Mouse (Mus musculus) MEL (cell line): ENCODE data around the gene Tmem236.

ENCODE experiments used
- CHD2 ChIP-seq: IDR thresholded peaks from 2 replicates; pipeline ENCODE4 v1.6.1; 2011; ENCODE audit warnings: low read length, improper control_type of control experiment
- CTCF ChIP-seq, 3 experiments: IDR thresholded peaks in 2 of 3; conservative IDR thresholded peaks in 1 of 3; 2 replicates each; pipeline ENCODE4 v1.5.1; 2011 to 2012; ENCODE audit warnings: low read length in 3 of 3, low read depth in 2 of 3, mild to moderate bottlenecking in 2 of 3, improper control_type of control experiment in 1 of 3, inconsistent platforms in 1 of 3, mixed read lengths in 1 of 3, moderate library complexity in 1 of 3; ENCODE audit not compliant: control insufficient read depth in 1 of 3, insufficient read depth in 1 of 3, poor library complexity in 1 of 3, severe bottlenecking in 1 of 3
- TAL1 ChIP-seq: IDR thresholded peaks from 2 replicates; pipeline ENCODE4 v1.6.1; 2012; ENCODE audit warnings: mild to moderate bottlenecking, inconsistent platforms, low read length, moderate library complexity, mixed read lengths
- TBP ChIP-seq: IDR thresholded peaks from 2 replicates; pipeline ENCODE4 v1.8.0; 2011; ENCODE audit warnings: low read depth, low read length, improper control_type of control experiment

DNA sequence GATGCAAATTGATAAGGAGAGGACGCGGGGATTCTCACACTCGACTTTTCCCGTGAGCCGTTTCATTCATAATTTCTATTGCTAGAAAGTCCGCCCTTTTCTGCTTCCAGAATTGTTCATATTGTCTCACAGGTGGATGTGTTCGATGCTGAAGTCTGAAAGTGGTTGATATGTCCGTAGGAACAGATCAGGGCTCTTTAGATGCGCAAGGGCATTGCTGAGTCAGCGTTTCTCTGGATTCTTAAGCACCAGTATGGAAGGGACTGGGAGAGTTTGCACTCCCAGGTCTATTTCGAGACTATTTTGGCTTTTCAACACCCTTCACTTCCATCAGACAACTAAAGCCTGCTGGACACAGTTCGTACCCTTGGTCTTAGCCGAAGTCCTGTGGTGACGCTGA, 55.7 kb downstream of the Tmem236 start:
- no peak for TF ChIP-seq TBP
- TF ChIP-seq TAL1, result no peak
- TF ChIP-seq CHD2, result no peak
- no peak for TF ChIP-seq CTCF (IDR thresholded peaks at IDR 0.05 in 2 of 3, conservative IDR thresholded peaks at IDR 0.05 in 1 of 3; ENCODE audit: control insufficient read depth in 1 of 3, insufficient read depth in 1 of 3, low read depth in 2 of 3, low read length in 3 of 3, poor library complexity in 1 of 3, severe bottlenecking in 1 of 3)
